Mouse (Mus musculus): ENCODE measurements around the gene Stat3.

Gene Stat3

DNA sequence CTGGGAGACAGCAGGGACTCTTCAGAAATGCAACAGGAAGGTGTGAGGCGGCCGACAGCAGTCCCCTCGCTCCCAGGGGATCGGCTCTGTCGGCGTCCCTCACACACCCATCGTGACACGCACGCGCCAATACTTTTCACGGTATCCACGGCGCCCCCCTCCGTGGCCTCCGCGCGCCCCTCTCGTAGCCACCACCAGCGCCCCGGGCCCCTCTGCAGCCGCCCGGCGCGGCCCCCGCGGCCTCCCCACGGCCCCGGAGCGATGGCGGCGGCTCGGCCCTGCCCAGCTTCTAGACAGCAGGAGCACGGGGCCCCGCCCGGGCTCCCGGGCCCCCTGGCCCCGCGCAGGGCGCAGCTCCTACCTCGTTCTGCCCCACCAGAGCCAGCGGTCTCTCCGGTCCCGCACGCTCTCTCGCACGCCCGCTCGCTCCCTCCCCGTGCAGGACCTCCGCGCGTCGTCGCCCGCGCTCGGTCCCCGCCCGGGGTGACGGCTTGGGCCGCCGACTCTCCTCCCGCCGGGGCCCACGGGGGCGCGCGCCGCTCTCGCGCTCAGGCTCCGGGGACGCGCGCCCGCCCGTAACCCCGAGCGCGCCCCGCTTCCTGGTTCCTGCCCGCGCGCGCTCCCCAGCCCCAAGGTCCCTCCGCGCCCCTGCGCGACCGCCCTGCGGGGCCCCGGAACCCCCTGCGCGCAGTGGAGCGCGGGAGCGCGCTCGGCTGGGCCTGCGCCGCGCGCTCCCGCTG lies 89.1 kb downstream of the Stat3 start, which contains the start of gene Stat5b:
TSS of gene Stat5b (minus strand) at position 687 of the 740 bp plus-strand sequence.
- peak; percentile 62 to 66 for DNase-seq

DNA sequence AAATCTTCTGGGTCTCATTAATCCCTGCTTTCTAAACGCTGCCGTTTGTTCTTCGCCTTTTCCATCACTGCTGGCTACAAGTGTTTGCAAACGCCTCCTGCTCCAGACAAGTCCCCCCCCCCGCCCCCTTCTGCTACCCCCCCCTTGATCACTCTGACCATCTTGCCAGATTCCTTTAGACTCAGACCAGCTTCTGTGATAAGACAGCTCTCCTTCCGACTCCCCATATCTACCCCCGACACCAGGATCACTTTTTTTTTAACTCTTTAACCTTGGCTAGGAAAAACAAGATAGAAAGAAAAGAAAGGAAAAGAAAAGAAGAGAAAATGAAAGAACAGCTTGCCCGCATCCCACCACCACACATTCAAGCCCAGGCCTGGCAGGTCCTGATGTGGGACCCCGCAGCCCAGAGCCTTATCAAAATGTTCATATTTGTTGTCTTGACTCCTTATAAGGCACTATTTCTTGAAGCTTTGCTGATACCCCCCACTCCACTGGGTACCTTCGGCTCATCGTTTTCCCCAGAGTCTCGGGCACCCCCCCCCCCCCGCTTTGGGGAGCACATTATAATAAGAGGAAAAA lies 89.8 kb downstream of the Stat3 start:
- DNase-seq = no peak

DNA sequence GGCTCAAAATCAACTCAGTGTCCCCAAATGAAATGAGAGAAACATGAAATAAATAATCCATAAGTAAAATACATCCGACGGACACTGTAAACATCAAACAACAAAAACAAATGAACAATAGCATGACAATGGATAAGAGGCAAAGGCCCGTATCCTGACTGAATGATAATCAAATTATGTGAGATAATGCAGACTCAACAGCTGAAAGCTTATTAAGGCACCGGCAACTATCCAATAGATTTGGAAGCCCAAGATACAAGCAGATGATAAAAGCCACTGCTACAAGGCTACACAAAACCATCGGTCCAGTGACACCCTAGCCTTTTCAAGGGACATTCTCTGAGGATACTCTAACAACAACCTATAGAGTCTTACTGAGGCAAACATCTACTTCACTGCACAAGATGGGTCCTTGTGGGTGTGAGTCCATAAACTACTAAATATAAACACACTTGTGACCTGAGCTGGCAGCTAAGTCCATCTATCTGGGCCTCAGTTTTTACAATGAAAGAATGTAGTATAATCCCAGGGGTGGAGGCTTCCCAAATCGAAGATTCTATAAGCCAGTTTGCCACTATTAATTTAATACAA lies 90.5 kb downstream of the Stat3 start:
- DNase-seq = no peak

DNA sequence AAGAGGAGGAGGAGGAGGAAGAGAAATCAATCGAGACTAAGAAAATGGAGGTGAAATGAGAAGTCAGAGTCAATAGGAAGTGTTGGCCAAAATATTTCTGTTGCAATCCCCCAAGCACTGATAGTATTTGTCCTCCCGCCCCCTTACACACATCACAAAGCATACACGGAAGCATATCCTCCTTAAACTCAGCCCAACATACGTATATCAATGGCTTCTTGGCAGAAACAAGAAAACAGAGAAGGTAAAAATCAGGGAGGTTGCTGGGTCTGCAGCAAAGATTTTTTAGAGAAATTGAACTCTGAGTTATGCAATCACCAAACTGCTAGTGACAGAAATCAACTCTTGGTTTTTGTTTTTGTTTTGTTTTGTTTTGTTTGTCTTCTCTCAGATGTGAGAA lies 91.3 kb downstream of the Stat3 start:
- DNase-seq = no peak

DNA sequence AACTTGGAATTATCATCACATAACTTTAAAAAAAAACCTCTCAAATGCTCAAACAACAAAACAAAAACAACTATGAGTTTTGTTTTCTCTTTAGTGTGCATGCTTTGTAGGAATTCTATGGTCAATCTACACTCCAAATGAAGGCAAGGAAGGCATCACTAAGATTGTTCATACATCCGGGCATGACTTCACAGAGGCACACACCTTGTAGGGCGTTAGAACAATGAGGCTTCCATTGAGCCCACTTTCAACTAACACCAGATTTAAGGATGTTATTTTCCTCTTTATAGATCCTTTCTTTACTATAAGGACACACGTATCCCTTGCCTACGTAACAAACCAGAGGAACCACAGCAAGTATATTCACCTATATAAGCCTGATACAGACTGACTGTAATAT lies 91.8 kb downstream of the Stat3 start:
- DNase-seq = no peak

DNA sequence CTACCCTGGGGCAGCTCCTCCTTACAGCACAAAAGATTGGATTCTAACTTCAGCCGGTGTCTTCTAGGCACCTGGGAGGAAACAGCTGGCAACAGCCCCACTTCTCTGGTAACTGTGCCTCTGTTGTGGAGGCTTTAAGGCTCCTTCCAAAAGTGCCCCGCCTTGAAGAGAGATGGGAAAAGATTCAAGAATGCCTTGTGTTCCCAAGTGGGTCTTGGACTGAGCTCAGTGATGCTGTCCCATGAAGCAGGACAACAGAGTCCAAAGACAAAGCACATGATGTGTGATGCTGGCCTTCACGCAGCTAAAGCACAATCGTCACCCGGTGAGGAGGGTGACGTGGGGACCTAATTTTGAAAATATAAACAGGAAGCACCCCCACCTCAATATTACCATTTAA lies 93.5 kb downstream of the Stat3 start:
- no peak for DNase-seq

DNA sequence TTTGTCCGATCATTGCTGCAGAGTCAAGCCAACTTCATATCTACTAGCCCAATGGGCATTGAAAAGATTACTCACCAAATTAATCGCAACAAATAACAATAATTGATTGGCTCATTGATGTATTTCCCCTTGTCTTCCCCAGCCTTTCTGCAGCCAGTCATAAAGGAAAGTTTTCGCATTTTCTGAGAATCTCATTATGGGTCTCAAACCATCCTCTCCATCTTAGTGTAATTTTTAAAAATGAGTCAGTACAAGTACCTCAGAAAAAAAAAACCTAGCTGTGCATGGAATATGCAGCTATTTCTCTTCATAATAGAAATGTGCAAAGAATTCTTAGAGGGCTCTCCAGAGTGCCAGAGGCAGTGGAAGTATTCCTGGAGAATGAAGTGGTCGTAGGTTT lies 95.2 kb downstream of the Stat3 start:
- DNase-seq = no peak

DNA sequence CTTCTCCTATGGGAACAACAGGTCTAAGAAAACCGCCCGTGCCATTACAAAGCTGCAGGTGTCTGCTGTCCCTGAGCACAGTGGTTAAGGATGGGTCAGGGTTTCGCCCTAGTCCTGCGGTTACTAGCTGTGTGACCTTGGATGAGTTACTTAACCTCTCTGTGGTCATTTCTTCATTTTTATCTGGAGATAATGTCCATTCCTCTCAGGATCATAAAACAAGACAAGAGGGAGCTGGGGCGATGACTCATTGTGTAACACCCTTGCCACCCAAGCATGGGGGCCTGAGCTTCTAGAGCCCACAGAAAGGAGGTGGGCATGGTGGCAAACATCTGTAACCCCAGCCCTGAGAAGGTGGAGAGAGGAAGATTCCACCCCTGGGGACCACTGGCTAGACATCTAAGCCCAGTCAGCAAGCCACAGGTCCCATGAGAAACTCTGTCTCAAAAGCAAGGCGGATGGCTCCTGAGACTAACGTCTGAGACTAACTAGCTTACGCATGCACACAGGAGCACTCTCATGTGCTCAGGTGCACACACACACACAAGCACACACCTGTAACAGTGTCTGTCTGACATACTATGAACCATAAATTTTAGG lies 96.2 kb downstream of the Stat3 start:
- no peak for DNase-seq

DNA sequence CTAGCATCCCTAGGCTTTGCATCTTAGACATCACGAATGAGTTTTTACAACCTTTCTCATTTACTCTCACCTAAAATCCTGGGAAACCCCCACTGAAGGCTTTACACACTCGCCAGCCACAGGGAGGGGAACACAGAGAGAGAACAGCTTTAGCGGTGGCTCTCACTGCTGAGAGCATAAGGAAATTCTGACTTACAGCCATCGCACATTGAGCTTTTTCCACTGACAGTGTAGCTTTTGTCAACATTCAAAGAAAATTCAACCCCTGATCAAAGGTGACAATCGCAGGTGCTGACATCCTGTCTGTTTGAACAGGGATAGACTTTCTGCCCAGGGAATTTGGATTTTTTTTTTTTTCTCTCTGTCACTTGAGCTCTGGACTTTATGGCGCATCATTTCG lies 97.3 kb downstream of the Stat3 start:
- no peak for DNase-seq

DNA sequence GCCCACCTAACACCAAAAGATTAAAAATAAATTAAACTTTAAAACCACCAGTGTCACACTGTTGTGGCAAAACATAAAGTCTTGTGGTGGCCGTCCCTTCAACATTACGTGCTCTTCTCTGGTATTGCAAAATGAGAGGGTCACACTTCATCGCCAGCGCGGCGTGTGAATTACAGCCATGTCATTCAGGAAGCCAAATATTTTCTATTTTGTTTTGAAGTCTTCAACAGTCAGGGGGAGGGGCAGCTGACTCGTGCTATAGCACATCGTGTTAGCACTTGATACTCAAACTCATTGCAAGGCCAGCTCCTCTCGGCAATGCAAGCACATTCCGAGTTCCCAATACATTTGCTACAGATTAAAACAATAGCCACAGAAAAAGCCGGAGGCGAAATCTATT lies 98.5 kb downstream of the Stat3 start:
- no peak for DNase-seq

DNA sequence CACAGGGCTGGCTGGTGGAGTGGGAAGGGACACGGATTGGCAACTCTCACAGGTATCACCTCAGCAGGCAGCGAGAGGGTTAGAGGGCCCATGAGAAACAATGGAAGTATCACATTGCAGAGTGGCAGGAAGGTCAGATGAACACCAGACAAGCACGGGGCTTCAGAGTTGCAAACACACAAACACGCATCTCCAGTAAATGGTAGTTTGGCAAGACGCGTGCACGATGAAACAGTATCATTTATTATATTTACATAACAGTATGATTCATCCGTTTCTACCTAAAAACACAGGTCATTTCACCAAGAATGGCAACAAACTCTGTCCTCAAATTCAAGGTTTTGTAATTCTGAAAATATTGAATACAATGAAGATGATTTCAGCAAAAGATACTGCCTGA lies 99.8 kb downstream of the Stat3 start:
- no peak for DNase-seq

DNA sequence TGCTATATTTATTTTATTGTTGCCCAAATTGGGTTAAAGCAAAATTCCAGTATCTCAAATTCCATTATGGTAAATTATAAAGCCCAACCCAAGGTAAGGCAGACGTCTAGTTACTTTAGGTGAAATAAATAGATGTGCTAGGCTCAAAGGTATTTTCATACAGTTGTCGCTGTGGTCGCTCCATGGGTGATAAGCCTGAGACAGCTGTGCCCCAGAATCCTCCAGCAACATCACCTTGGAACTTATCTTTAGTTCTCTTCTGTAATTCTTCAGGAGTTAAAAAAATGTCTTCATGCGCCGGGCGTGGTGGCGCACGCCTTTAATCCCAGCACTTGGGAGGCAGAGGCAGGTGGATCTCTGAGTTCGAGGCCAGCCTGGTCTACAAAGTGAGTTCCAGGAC lies 100.4 kb downstream of the Stat3 start:
- DNase-seq = no peak

DNA sequence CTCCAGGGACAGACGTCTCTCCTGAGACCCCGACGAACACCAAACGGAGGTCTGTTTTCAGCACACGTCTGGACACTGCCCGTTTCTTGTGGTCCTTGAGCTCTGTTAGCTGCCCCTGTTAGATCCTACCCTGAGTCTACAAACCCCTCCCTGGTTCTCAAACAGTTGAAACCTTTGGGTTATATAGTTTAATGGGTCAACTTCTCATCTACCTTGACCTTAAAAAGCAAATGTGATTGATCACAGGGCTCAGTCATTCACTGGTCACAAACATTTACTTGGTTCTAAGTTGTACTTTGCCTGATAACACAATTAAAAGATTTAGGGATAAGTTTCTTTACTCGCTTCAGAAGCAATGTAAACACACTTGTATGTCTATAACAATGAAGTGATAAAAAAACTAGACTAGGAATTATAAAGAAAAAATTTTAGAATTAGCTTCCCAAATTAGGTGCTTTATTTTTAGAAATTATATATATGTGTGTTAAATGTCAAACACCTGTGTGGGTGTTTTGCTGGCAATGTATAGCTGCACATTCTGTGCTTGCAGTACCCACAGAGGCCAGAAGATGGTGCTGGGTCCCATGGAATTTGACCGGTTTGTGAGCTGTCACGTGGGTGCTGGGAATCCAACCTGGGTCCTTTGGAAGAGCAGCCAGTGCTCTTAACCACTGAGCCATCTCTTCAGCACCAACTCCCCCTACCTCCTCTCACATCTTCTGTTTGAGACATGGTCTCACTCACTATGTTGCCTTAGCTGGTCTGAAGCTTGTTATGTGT lies 102.2 kb downstream of the Stat3 start:
- DNase-seq = no peak

All from kidney, adult 8-10 months (tissue).